Mouse (Mus musculus) hematopoietic stem cell, adult 5-6 weeks (primary cell): ENCODE results near the gene Apoa4. TPM values are rescaled to one million over a fixed set of nuclear protein-coding genes. Genes with fewer than 3 reads are reported as not detected.

Source experiments
- ATAC-seq, 2 experiments: fragments of 125-278 bp in 1 of 2; replicated peaks in 1 of 2; 2 replicates each; pipeline ENCODE4 v1.8.0; 2016 to 2017; ENCODE audit warnings: inconsistent platforms in 2 of 2, mild to moderate bottlenecking in 2 of 2, moderate number of reproducible peaks in 2 of 2, low read depth in 1 of 2, moderate TSS enrichment in 1 of 2; ENCODE audit not compliant: low FRiP score in 2 of 2, poor library complexity in 2 of 2, severe bottlenecking in 2 of 2, insufficient read depth in 1 of 2, low TSS enrichment in 1 of 2
- total RNA-seq: library from RNA; stranded (forward); fragments of 172-1452, 232-1000 nt; gene quantifications from 2 replicates; pipeline ENCODE4 v1.2.3, GENCODE M21; 2017

Apoa4 gene
- total RNA-seq, 1 experiment from 2014 or later, result not detected

DNA sequence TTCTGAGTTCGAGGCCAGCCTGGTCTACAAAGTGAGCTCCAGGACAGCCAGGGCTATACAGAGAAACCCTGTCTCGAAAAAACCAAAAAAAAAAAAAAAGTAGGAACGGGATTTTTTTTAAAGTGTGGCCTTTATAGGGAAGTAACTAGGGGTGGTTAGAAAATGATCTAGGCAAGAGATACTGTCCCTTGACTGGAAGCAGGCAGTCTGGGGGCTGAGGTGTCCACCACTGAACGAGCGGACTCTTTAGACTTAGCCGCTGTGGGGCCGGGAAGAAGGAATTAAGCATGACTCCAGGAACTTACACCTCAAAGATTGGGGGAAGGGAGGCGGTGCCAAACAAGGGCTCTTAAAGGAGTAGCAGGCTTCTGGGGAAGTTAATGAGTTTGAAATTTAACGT, 22.3 kb upstream of the Apoa4 start:
- no peak for ATAC-seq

DNA sequence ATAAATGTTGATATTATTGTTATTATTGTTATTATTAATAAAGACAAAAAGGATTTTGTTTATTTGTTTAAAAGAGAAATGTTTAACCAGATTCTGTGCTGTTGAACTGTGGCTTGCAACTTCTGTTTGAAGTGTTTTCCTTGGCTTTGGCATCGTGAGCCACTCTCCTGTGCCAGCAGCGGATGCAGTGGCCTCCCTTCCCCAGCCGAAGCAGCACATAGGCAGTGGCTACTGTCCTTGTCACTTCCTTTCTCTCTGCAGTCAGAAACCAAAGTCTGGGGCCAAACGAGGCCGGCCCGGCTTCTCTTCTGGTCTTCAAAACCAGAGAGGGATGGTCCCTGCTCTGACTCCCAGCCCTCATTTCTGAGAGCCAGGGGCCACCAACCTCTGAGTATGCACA, 17.4 kb upstream of the Apoa4 start:
- ATAC-seq, result no peak

DNA sequence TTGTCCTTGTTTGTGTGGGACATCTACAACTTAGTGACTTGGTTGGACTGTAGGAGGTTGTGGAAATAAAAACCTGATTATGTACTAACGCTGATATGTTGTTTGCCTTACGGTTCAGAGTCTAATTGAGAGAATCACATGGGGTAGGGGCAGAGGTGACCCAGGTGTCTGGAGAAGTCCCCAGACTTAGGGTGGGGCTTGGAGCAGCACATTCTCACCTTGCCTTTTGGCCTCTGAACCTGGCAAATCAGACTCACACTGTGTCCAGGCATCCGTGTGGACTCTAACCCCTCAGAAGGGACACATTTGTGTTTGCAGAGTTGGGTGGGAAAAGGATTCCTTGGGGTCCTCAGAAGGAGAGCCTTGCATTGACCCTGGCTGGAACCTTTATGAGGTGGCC, 16.4 kb upstream of the Apoa4 start:
- ATAC-seq, result no peak

DNA sequence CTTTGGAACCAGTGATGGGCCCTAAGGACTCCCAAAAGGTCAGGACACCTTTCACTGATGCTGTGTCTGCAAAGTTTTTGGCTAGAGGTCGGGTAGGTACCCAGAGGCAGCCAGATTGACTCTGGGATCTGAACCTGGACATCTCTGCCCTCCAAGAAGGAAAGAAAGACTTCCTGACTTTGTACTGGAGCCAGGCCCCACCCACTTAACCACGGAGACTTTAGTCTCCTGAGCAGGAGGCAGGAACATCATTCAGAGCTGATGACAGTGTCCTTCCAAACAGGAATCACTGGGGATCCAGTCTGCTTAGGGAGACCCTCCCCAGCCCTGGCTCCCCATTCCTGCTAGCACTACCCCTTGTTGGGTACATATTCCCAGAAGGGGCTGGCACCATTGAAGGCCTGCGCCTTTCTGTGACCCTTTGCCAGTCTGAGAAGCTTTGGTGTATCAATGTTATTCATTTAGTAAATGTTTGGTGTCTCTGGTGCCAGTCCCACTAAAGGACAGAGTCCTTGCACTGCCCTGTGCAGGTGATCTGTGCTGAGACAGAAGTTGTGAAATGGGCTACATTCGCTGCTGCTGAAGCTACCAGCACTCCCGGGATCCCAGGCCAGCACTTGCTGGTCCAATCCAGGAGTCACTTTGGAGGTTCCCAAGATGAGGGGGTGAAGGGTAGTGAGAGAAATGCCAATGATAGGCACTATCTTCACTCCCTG, 15.4 kb upstream of the Apoa4 start:
- no peak for ATAC-seq

DNA sequence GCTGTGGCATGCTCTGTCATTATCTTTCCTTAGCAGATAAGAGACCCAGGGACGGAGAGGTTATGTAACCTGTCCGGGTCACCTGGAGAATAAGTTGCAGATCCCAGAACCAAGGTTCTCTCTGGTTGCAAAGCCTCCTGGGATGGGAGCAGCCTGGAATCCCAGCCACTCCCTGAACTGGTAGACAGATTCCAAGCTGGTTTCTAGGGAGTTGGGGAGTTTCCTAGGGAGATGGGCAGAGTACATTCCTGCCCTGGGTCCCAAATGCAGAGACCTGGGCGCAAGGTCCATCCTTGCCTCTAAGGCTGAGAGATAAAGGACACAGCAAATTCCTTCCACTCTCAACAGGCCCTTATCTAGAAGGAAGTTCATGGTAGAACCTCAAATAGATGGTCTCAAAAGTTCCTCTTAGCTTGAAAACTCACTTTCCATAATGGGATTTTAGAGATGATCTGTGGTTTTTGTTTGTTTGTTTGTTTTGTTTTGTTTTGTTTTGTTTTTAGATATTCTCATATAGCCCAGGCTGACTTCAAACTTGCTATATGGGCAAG, 13.4 kb upstream of the Apoa4 start:
- ATAC-seq, result no peak

DNA sequence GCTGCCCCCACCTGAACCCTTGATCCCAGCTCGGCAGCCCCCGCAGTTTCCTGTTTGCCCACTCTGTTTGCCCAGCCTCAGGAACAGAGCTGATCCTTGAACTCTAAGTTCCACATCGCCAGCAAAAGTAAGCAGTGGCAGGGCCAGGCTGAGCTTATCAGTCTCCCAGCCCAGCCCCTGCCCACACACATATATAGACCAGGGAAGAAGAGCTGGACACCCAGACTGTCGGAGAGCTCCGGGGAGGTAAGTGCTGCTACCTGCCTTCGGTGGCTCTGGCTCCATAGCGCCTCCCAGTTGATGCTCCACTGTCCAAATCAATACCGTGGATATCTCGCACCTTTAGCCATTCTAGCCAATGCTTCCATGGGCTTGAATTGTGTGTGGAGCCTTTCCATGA, 12.0 kb upstream of the Apoa4 start, which contains the start of gene Apoa1:
TSS of gene Apoa1 (plus strand) at position 90 of the 400 bp plus-strand sequence.
- ATAC-seq, result no peak

DNA sequence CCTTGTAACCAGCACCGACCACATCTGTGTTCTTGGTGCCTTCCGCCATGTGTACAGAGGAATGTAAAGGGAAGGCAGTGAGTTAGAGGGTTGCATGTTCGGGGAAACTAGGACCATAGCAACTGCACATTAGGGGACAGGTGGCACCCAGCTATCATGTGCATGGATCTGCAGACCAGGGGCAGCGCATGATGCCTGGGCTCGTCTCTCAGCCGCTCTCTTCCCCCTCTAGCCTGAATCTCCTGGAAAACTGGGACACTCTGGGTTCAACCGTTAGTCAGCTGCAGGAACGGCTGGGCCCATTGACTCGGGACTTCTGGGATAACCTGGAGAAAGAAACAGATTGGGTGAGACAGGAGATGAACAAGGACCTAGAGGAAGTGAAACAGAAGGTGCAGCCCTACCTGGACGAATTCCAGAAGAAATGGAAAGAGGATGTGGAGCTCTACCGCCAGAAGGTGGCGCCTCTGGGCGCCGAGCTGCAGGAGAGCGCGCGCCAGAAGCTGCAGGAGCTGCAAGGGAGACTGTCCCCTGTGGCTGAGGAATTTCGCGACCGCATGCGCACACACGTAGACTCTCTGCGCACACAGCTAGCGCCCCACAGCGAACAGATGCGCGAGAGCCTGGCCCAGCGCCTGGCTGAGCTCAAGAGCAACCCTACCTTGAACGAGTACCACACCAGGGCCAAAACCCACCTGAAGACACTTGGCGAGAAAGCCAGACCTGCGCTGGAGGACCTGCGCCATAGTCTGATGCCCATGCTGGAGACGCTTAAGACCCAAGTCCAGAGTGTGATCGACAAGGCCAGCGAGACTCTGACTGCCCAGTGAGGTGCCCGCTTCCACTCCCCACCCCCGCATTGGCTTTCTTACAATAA, 10.7 kb upstream of the Apoa4 start:
- peak; percentile 89 to 91 for ATAC-seq

DNA sequence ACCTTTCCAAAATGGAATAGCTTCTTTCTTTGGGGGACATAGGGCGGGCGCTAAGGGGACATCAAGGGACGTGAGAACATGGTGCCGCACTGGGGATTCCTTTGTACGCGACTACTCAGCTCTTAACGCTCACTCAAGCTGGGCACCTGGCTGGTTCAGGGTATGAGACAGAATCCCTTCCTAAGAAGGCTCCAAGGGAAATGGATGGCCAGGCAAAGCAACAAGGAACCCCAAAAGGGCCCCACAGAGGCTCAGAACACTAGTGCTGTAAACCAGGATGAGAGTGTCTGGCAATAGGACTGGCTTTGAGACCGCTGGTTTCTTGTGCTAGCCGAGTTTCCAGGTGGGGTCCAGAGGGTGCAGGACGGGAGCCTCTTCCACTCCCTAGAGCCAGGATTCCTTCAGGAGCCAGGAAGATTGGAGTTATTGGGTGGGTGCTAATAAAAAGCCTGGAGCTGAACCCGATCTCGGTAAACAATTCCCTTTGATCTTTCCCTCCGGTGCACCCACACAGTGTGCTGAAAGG, 10.0 kb upstream of the Apoa4 start:
- ATAC-seq, result no peak

DNA sequence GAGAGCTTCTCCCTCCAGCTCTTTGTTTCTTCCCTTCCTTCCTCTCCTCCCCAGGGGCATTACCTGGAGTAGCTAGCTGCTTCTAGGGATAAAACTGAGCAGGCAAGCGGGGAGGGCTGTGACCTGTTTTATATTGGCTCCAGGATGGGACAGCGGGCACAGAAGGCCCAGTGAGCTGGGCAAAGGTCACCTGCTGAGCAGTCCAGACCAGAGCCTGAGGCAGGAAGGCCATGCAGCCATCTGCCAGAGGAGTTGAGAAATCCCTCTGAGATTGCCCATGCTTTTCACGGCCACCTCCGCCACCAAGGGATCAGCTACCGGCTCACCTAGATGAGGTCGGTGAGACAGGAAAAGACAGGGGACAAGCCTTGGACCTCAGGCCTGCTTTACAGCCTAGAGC, 5.3 kb upstream of the Apoa4 start:
- no peak for ATAC-seq

DNA sequence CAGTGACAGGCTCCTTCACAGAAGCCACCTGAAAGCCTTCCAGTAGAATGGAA, 5.1 kb upstream of the Apoa4 start, which contains the start of gene Apoc3:
TSS of gene Apoc3 (minus strand) at position 41 of the 53 bp plus-strand sequence.
- no peak for ATAC-seq

DNA sequence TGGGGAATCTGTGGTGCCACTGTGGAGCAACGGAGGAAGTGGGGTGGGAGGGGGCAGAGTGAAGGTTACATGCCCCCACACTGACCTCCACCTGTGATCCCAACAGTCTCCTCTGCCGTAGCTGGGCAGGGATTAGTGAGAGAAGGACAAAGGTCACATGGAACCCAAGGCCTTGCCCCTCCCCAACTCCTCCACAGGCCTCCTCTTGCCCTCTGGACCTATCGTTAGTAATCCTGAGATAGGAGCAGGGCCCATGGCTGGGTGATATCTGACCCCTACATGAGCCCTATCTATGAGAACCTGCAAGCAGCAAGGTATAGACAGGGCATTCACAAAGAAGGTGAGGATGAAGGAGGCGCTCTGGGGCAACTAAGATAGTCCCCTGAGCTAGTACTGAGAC, 4.8 kb upstream of the Apoa4 start:
- ATAC-seq, result no peak

DNA sequence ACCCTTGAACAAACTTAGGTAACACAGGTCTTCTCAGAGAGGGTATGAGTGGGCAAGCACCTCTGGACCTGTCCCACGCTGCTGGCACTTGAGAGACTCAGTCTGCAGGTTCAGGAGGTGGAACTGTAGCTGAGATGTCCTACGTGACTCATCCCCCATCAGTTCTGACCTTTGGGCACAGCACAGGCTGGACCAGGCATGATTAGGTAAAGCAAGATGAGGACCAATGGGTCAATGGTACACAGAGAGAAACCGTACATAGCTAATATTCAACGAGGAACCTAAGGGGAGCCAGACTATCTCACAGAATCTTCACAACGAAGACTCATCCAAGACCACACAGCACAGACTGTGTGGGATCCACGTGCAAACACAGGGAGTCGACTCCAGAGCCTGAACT, 1.6 kb upstream of the Apoa4 start:
- no peak for ATAC-seq

DNA sequence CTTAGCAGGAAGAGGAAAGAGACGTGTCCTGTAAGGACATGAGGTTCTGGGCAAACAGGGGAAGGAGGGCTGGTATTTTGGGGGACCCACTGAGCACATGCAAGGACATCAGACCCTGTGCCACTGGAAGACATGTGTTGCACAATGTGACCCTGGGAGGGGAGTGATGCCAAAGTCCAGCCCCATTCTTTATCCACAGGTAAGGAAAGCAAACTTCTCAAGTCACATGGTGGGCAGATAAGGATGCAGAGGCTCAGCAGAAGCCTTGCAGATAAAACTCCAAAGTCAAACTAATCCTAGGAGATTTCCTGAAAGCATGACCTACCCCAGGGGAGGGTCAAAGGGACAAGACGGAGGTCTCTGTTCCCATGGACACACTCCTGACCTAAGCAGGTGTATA, 1.3 kb downstream of the Apoa4 start:
- no peak for ATAC-seq

DNA sequence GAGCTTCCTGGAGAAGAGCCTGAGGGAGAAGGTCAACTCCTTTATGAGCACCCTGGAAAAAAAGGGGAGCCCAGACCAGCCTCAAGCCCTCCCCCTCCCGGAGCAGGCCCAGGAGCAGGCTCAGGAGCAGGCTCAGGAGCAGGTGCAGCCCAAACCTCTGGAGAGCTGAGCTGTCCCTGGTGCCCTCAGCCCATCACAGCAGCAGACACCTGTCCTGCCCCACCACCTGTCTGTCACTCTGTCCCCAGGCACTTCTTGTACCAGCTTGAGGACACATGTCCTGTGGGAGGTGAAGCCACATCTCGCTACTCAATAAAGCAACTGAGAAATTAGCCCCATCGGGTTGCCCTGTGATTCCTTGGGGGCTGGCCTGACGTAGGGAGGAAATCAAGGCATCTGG, 2.6 kb downstream of the Apoa4 start:
- no peak for ATAC-seq

DNA sequence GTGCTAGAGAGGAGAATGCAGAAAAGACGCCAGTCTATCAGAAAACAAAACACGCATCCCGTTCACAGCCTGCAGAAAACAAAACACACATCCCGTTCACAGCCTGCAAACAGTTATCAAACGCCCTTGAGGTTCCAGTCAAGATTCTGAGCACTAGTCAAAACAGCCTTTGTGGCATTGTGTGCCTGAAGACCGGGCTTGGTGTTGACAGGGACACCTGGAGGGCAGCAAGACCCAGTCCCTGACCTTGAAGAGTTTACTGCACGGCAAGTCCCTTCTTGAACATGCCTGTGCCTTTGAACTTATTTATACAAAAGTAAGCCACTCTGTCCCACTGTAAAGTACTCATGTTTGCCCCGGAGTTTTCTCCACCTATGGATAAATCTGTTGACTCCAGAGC, 3.1 kb downstream of the Apoa4 start:
- ATAC-seq, result no peak

DNA sequence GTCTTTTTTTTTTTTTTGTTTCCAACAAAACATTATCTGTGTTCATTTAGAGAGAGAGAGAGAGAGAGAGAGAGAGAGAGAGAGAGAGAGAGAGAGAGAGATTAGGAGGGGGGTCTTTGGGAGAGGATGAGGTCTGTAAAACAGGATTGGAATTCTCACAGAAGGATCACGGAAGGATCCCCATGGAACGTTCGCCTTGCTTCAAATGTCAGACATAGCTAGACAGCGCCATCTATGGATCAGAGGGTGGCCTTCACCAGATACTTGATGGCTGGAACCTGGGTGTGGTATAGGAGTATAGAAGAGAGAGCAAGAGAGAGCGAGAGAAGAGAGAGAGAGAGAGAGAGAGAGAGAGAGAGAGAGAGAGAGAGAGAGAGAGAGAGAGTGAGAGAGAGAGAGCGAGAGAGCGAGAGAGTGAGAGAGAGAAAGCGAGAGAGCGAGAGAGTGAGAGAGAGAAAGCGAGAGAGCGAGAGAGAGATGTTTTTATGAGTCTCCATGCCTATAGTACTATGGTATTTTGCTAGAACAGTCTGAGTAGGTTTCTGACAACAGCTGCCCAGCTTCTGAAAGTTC, 6.3 kb downstream of the Apoa4 start:
- ATAC-seq, result peak in 1 of 2 experiments; percentile 69; a peak in 2 of 4 replicates

DNA sequence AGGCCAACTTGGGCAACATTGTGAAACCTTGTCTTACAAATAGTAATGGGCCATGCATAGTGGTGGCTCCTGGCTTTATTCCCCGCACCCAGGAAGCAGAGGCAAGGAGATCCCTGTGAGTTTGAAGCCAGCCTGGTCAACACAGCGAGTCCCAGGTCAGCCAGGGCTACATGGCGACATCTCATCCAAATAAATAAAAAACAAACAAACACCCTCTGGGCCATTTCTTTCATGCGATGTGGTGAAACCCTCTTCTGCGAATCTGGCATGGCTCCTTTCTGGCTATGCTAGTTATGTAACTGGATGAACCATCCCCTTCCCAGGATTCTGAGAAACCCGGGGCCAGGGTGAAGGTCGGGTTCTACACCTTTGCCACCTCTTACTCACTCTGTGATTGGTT, 15.7 kb downstream of the Apoa4 start:
- no peak for ATAC-seq

DNA sequence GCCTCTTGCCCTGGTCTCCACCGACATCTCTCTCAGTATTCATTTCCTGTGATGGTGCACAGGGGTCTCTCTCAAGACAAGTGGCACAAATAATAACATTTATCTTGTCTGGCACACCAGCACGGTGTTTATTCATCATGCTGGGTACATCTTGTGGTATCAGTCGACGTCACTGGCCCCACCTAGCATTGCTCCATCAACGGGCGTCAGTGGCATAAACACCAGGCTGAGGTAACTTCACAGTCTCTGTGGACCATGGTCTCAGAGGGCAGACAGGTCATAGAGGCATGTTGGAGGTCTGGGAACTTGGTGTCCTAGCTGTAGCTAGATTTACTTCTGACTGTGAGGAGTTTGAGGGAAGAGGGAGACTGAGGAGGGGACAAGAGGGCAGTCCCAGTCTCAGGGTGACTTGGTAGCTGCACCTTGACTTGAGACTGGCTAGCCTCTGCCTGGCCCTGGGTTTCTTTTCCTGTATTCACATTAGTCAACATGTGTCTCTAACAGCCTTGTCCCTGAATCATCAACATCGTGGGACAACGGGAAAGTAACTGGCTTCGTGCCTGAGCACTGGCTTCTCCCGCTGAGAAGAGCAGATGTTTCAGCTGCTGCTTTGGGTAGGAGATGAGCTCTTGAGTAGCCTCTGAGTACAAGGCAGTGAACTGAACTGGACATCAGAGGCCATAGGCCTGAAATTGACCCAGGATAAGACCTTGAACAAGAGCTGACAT, 16.3 kb downstream of the Apoa4 start:
- peak in 1 of 2 experiments; percentile 43; a peak in 1 of 4 replicates for ATAC-seq
